Mouse (Mus musculus): ENCODE data around the gene A930033H14Rik. TPM values are rescaled to one million over a fixed set of nuclear protein-coding genes. Genes with fewer than 3 reads are reported as not detected.

Gene A930033H14Rik
- polyA plus RNA-seq, 1 experiment from 2014 or later: 1.2 TPM

DNA sequence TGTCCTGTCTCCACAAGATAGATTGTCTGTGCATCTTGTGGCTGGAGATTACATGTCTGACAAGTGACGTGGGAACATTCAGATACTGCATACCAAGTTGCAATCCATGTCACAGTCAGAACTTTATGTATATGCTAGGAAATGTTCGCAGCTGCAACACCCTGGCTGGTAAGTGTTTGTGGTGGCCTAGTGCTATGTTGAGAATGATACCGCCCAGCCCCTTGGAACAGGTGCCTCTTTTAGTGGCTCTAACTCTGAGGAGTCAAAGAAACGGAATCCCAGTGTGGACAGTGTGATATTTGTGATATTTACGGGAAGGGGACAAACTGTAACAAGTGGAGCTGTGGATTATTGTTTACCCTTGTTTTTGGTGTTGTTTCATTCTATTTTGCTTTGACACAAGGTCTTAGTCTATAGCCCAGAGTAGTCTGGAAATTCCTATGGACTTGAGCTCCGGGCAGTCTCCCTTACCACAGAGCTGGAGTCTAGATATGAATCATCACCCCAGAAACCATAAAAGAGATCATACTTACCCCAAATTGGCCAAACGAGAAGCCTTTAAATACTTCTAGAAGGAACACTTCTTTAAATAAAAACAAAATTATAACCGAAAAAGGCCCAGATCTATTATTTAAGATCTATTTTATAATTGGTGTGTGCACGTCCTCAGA lies 25.0 kb downstream of the A930033H14Rik start:
- TF ChIP-seq CTCF (IDR thresholded peaks at IDR 0.05; ENCODE audit: low read depth): no peak
- no peak for TF ChIP-seq EP300 (optimal IDR thresholded peaks at IDR 0.05)
- no peak for DNase-seq (ENCODE audit: low spot score)
- no peak overlapping the region for H3K27ac ChIP-seq (replicated peaks)
- peaks cover 5% of the 10 kb centered on the region for H3K4me1 ChIP-seq (replicated peaks; ENCODE audit: control insufficient read depth, insufficient read depth)
- no peak overlapping the region for H3K9ac ChIP-seq (ENCODE audit: low read length)
- no peaks in the 10 kb centered on the region for H3K9me3 ChIP-seq (ENCODE audit: control insufficient read depth, low read length)
- H3K4me3 ChIP-seq (ENCODE audit: low read depth, low read length): no peak overlapping the region
- no peak for ATAC-seq (ENCODE audit: low FRiP score, low TSS enrichment)
- H3K27me3 ChIP-seq (ENCODE audit: control insufficient read depth, insufficient read depth, low read length): no peaks in the 10 kb centered on the region
- WGBS: 83% methylated on average over 9 of the region's 9 CpGs
- no peaks in the 10 kb centered on the region for H3K36me3 ChIP-seq (ENCODE audit: control insufficient read depth, insufficient read depth, low read length)
- H3K4me2 ChIP-seq (replicated peaks; ENCODE audit: low read depth): no peak overlapping the region

GRCm38 (mm10) chr10:69185894-69186893 lies 26.7 kb downstream of the A930033H14Rik start:
- no peak overlapping the region for H3K9ac ChIP-seq (ENCODE audit: low read length)
- WGBS: 14% methylated on average over 21 of the region's 21 CpGs
- TF ChIP-seq CTCF (IDR thresholded peaks at IDR 0.05; ENCODE audit: low read depth) (peak; percentile 86), EP300 (optimal IDR thresholded peaks at IDR 0.05) (peak; percentile 89)
- ATAC-seq (ENCODE audit: low FRiP score, low TSS enrichment): peak; percentile 93
- peak overlapping the region; percentile 74 for H3K27ac ChIP-seq (replicated peaks)
- H3K4me2 ChIP-seq (replicated peaks; ENCODE audit: low read depth): peak overlapping the region; percentile 24; the same call in 1 of the 2 replicates
- peaks cover 5% of the 10 kb centered on the region for H3K4me1 ChIP-seq (replicated peaks; ENCODE audit: control insufficient read depth, insufficient read depth)
- no peaks in the 10 kb centered on the region for H3K36me3 ChIP-seq (ENCODE audit: control insufficient read depth, insufficient read depth, low read length)
- no peaks in the 10 kb centered on the region for H3K27me3 ChIP-seq (ENCODE audit: control insufficient read depth, insufficient read depth, low read length)
- DNase-seq (ENCODE audit: low spot score): peak; percentile 78
- no peaks in the 10 kb centered on the region for H3K9me3 ChIP-seq (ENCODE audit: control insufficient read depth, low read length)
- H3K4me3 ChIP-seq (ENCODE audit: low read depth, low read length): peak overlapping the region; percentile 23

- Histone ChIP-seq H3K4me1 (replicated peaks; ENCODE audit: control insufficient read depth, insufficient read depth) (peaks cover 5% of the 10 kb centered on the region), H3K36me3 (ENCODE audit: control insufficient read depth, insufficient read depth, low read length) (no peaks in the 10 kb centered on the region), H3K4me3 (ENCODE audit: low read depth, low read length) (no peak overlapping the region), H3K27me3 (ENCODE audit: control insufficient read depth, insufficient read depth, low read length) (no peaks in the 10 kb centered on the region), H3K9ac (ENCODE audit: low read length) (no peak overlapping the region), H3K4me2 (replicated peaks; ENCODE audit: low read depth) (peak overlapping the region; percentile 37), H3K27ac (replicated peaks) (peak overlapping the region; percentile 96), H3K9me3 (ENCODE audit: control insufficient read depth, low read length) (no peaks in the 10 kb centered on the region)
- DNase-seq (ENCODE audit: low spot score): peak; percentile 38
- ATAC-seq (ENCODE audit: low FRiP score, low TSS enrichment): peak; percentile 50
- WGBS: 24% methylated on average over 4 of the region's 4 CpGs
- TF ChIP-seq CTCF (IDR thresholded peaks at IDR 0.05; ENCODE audit: low read depth): peak; percentile 38
- TF ChIP-seq EP300 (optimal IDR thresholded peaks at IDR 0.05): no peak
These were observed 27.5 kb downstream of the A930033H14Rik start for GRCm38 (mm10) chr10:69185431-69185830.

- no peak for TF ChIP-seq EP300 (optimal IDR thresholded peaks at IDR 0.05)
- no peak for TF ChIP-seq CTCF (IDR thresholded peaks at IDR 0.05; ENCODE audit: low read depth)
- no peaks in the 10 kb centered on the region for H3K27me3 ChIP-seq (ENCODE audit: control insufficient read depth, insufficient read depth, low read length)
- no peak for DNase-seq (ENCODE audit: low spot score)
- no peaks in the 10 kb centered on the region for H3K36me3 ChIP-seq (ENCODE audit: control insufficient read depth, insufficient read depth, low read length)
- WGBS: 90% methylated on average over 4 of the region's 4 CpGs
- H3K9ac ChIP-seq (ENCODE audit: low read length): no peak overlapping the region
- peak overlapping the region; percentile 96 for H3K27ac ChIP-seq (replicated peaks)
- H3K4me1 ChIP-seq (replicated peaks; ENCODE audit: control insufficient read depth, insufficient read depth): peaks cover 5% of the 10 kb centered on the region
- no peaks in the 10 kb centered on the region for H3K9me3 ChIP-seq (ENCODE audit: control insufficient read depth, low read length)
- no peak overlapping the region for H3K4me2 ChIP-seq (replicated peaks; ENCODE audit: low read depth)
- H3K4me3 ChIP-seq (ENCODE audit: low read depth, low read length): no peak overlapping the region
- no peak for ATAC-seq (ENCODE audit: low FRiP score, low TSS enrichment)
These were observed 28.0 kb downstream of the A930033H14Rik start for GRCm38 (mm10) chr10:69184903-69185302.

DNA sequence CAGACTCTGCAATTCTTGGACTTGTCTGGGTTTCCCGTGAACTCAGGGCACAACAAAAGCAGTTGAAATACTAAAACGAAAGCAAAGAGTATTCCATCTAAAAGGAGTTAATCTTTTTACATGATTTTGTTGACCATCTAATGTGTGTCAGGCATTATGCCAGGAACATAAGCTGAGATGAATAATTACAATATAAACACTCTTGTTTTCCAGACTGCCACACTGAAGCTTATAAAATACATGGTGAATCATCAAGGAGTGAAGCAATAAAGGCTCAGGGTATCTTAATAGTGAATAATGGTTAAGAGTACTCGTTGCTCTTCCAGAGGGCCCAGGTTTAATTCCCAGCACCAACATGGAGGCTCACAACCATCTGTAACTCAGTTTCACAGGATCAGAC lies 31.9 kb downstream of the A930033H14Rik start:
- TF ChIP-seq CTCF (IDR thresholded peaks at IDR 0.05; ENCODE audit: low read depth) (no peak), EP300 (optimal IDR thresholded peaks at IDR 0.05) (no peak)
- no peaks in the 10 kb centered on the region for H3K9me3 ChIP-seq (ENCODE audit: control insufficient read depth, low read length)
- peaks cover 5% of the 10 kb centered on the region for H3K4me1 ChIP-seq (replicated peaks; ENCODE audit: control insufficient read depth, insufficient read depth)
- H3K4me3 ChIP-seq (ENCODE audit: low read depth, low read length): no peak overlapping the region
- H3K9ac ChIP-seq (ENCODE audit: low read length): no peak overlapping the region
- no peaks in the 10 kb centered on the region for H3K27me3 ChIP-seq (ENCODE audit: control insufficient read depth, insufficient read depth, low read length)
- H3K36me3 ChIP-seq (ENCODE audit: control insufficient read depth, insufficient read depth, low read length): no peaks in the 10 kb centered on the region
- no peak overlapping the region for H3K27ac ChIP-seq (replicated peaks)
- WGBS: 22% methylated on average over 3 of the region's 3 CpGs
- no peak for DNase-seq (ENCODE audit: low spot score)
- no peak overlapping the region for H3K4me2 ChIP-seq (replicated peaks; ENCODE audit: low read depth)
- ATAC-seq (ENCODE audit: low FRiP score, low TSS enrichment): peak; percentile 51

All from stomach, postnatal 0 days (tissue).